Mouse (Mus musculus): ENCODE measurements around the gene Sh3d19.

GRCm38 (mm10) chr3:85930671-85931255 is 40.1 kb upstream of the Sh3d19 start:
- TF ChIP-seq CTCF (IDR thresholded peaks at IDR 0.05; ENCODE audit: low read depth) (no peak), EP300 (optimal IDR thresholded peaks at IDR 0.05) (no peak)
